Mouse (Mus musculus) gastrocnemius, postnatal 10 days (tissue): Measurements from ENCODE around the gene Znfx1. TPM values are rescaled to one million over a fixed set of nuclear protein-coding genes. Genes with fewer than 3 reads are reported as not detected.

Experiments used
- DNase-seq: peaks from one replicate; pipeline ENCODE4 v3.0.0; 2021; ENCODE audit warnings: mixed read lengths
- total RNA-seq, 2 experiments: library from RNA; stranded (reverse); gene quantifications; 2 replicates each; pipeline ENCODE4 v1.2.3; 2021

Gene Znfx1
- total RNA-seq, 2 experiments from 2014 or later: 13.5 to 16.2 TPM

GRCm38 (mm10) chr2:166995796-166996532 lies 66.9 kb downstream of the Znfx1 start, which contains the start of gene Stau1:
TSS of gene Stau1 (minus strand) at chr2:166996299.
- peak; percentile 95 for DNase-seq

- no peak for DNase-seq
Observed at GRCm38 (mm10) chr2:166995021-166995795, 67.6 kb downstream of the Znfx1 start.

- no peak for DNase-seq
Observed at GRCm38 (mm10) chr2:166991945-166992344, 70.9 kb downstream of the Znfx1 start.

- DNase-seq: no peak
Observed at GRCm38 (mm10) chr2:166990861-166991260, 72.0 kb downstream of the Znfx1 start.

Other genes with a start within 250 kb of the Znfx1 start
- 10 to 100 TPM; 52.2 to 52.4 TPM for gene Cse1l, start 157.0 kb downstream of the Znfx1 start, total RNA-seq
- gene Stau1, start 66.7 kb downstream of the Znfx1 start, total RNA-seq: 10 to 100 TPM; 44.9 to 57.9 TPM
- gene Ddx27, start 47.8 kb downstream of the Znfx1 start, total RNA-seq: 10 to 100 TPM; 11.9 to 16.9 TPM
- gene Kcnb1, start 127.1 kb upstream of the Znfx1 start, total RNA-seq: 10 to 100 TPM; 35.0 to 35.2 TPM
- 10 to 100 TPM; 13.7 to 17.8 TPM for gene Ptgis, start 177.6 kb upstream of the Znfx1 start, total RNA-seq